Mouse (Mus musculus): ENCODE results near the gene Galntl6.

The Galntl6 gene

GRCm38 (mm10) chr8:58912196-58912839 lies at the start of gene Galntl6:
Gene Galntl6 (minus strand): TSS chr8:58912640.
- no peak for DNase-seq

- no peak for DNase-seq
These were observed 44.8 kb upstream of the Galntl6 start for GRCm38 (mm10) chr8:58957195-58957739.

- DNase-seq = no peak
These were observed 31.3 kb upstream of the Galntl6 start for GRCm38 (mm10) chr8:58943773-58944172.

- no peak for DNase-seq
These were observed 18.6 kb upstream of the Galntl6 start for GRCm38 (mm10) chr8:58931066-58931465.

GRCm38 (mm10) chr8:58915142-58915541 lies 2.7 kb upstream of the Galntl6 start:
- DNase-seq = no peak

- no peak for DNase-seq
These were observed 1.2 kb upstream of the Galntl6 start for GRCm38 (mm10) chr8:58913640-58913968.

- DNase-seq = peak in 1 of 2 experiments; percentile 2
These were observed 600 bp upstream of the Galntl6 start for GRCm38 (mm10) chr8:58912840-58913639.

- no peak for DNase-seq
These were observed 763 bp downstream of the Galntl6 start, which contains the start of gene BC030500 for GRCm38 (mm10) chr8:58911677-58912076. Gene BC030500 (plus strand): TSS chr8:58911755.

GRCm38 (mm10) chr8:58904465-58904864 lies 8.0 kb downstream of the Galntl6 start:
- no peak for DNase-seq

- no peak for DNase-seq
These were observed 16.5 kb downstream of the Galntl6 start for GRCm38 (mm10) chr8:58895960-58896359.

GRCm38 (mm10) chr8:58890591-58890990 lies 21.8 kb downstream of the Galntl6 start:
- no peak for DNase-seq

GRCm38 (mm10) chr8:58886405-58886804 lies 26.0 kb downstream of the Galntl6 start:
- DNase-seq = no peak

GRCm38 (mm10) chr8:58824347-58824746 lies 88.1 kb downstream of the Galntl6 start:
- no peak for DNase-seq

GRCm38 (mm10) chr8:58805190-58805589 lies 107.2 kb downstream of the Galntl6 start:
- DNase-seq = no peak

- no peak for DNase-seq
These were observed 110.6 kb downstream of the Galntl6 start for GRCm38 (mm10) chr8:58801847-58802246.

GRCm38 (mm10) chr8:58753769-58754168 lies 158.7 kb downstream of the Galntl6 start:
- no peak for DNase-seq

GRCm38 (mm10) chr8:58737963-58738362 lies 174.5 kb downstream of the Galntl6 start:
- no peak for DNase-seq

GRCm38 (mm10) chr8:58691761-58692160 lies 220.7 kb downstream of the Galntl6 start:
- DNase-seq = no peak

GRCm38 (mm10) chr8:58677847-58678450 lies 234.5 kb downstream of the Galntl6 start:
- DNase-seq = no peak

GRCm38 (mm10) chr8:58669075-58669474 lies 243.4 kb downstream of the Galntl6 start:
- DNase-seq = no peak

GRCm38 (mm10) chr8:58660019-58660418 lies 252.4 kb downstream of the Galntl6 start:
- no peak for DNase-seq

- no peak for DNase-seq
These were observed 256.8 kb downstream of the Galntl6 start for GRCm38 (mm10) chr8:58655631-58656030.

GRCm38 (mm10) chr8:58606451-58606850 lies 306.0 kb downstream of the Galntl6 start:
- no peak for DNase-seq

- DNase-seq = no peak
These were observed 307.7 kb downstream of the Galntl6 start for GRCm38 (mm10) chr8:58604751-58605150.
